Comparison of ENCODE assay signal across 18 mouse cellular contexts in genomic region chr16:62852464-62853252, GRCm38 (mm10). TPM values are rescaled to one million over a fixed set of nuclear protein-coding genes. Genes with fewer than 3 reads are reported as not detected.
DNase-seq lines count a peak whose midpoint lies in the region; ATAC-seq and TF ChIP-seq lines count a peak whose summit lies in the region.
"Had no signal": no experiment of that assay in that cellular context is flagged by ENCODE, and none has a peak within 500 bp of the region (broad histone marks: within the 10 kb centered on the region; RNA-seq: fewer than 3 reads in every experiment).

No protein-coding gene starts in this region.

- TF ChIP-seq CTCF in kidney, postnatal 0 days (IDR thresholded peaks at IDR 0.05; ENCODE audit: low read depth): peak; percentile 20; the same call in 1 of the 2 replicates
- TF ChIP-seq CTCF in CH12.LX (conservative IDR thresholded peaks at IDR 0.05 in 1 of 2, IDR thresholded peaks at IDR 0.05 in 1 of 2; ENCODE audit: low read depth in 2 of 2, low read length in 2 of 2): peak in 1 of 2 experiments; percentile 58; a peak in 2 of 4 replicates

- WGBS in kidney, postnatal 0 days: 88% methylated on average over 3 of the region's 3 CpGs
- WGBS in kidney, embryonic 16.5 days: 84% methylated on average over 3 of the region's 3 CpGs
- WGBS in hindbrain, embryonic 14.5 days: 75% methylated on average over 3 of the region's 3 CpGs

- no peak; the same call in 1 of the 2 replicates for TF ChIP-seq RAD21 in CH12.LX (IDR thresholded peaks at IDR 0.05; ENCODE audit: low read depth, low read length)

- H3K36me3 ChIP-seq in kidney, postnatal 0 days (ENCODE audit: insufficient read depth, low read length): no peaks in the 10 kb centered on the region
- H3K36me3 ChIP-seq in kidney, embryonic 16.5 days (ENCODE audit: insufficient read depth, low read length): no peaks in the 10 kb centered on the region
- no peaks in the 10 kb centered on the region for H3K36me3 ChIP-seq in CH12.LX (replicated peaks in 1 of 2; ENCODE audit: control insufficient read depth in 1 of 2, insufficient read depth in 1 of 2, low read length in 1 of 2)
- no peaks in the 10 kb centered on the region for H3K36me3 ChIP-seq in hindbrain, embryonic 14.5 days (replicated peaks; ENCODE audit: control insufficient read depth, insufficient read depth)
- H3K36me3 ChIP-seq: embryonic facial prominence, embryonic 15.5 days; forebrain, embryonic 12.5 days; hindbrain, embryonic 15.5 days; limb, embryonic 12.5 days had no signal

- dilution Hi-C loops in CH12.LX (cut with MboI; ENCODE audit: extremely low pct_ligation_motif_present, extremely low pct_unique_long_range_greater_than_20kb, low sequenced_read_pairs): no loop called here

- H3K79me2 ChIP-seq in CH12.LX (replicated peaks; ENCODE audit: control insufficient read depth, extremely low read depth, insufficient read depth, poor library complexity, severe bottlenecking): no peaks in the 10 kb centered on the region

- no peak overlapping the region for H3K4me3 ChIP-seq in kidney, postnatal 0 days (replicated peaks; ENCODE audit: low read depth, low read length)
- no peak overlapping the region for H3K4me3 ChIP-seq in kidney, embryonic 16.5 days (ENCODE audit: low read length)
- H3K4me3 ChIP-seq in CH12.LX (replicated peaks in 1 of 3; ENCODE audit: low read depth in 2 of 3, low read length in 2 of 3, poor library complexity in 1 of 3): no peak overlapping the region
- H3K4me3 ChIP-seq in hindbrain, embryonic 14.5 days (replicated peaks; ENCODE audit: low read length): no peak overlapping the region
- H3K4me3 ChIP-seq: embryonic facial prominence, embryonic 15.5 days; forebrain, embryonic 12.5 days; hindbrain, embryonic 15.5 days; limb, embryonic 12.5 days had no signal

- H3K27me3 ChIP-seq in kidney, postnatal 0 days (ENCODE audit: insufficient read depth, low read length): no peaks in the 10 kb centered on the region
- H3K27me3 ChIP-seq in kidney, embryonic 16.5 days (ENCODE audit: insufficient read depth, low read length): no peaks in the 10 kb centered on the region
- H3K27me3 ChIP-seq in CH12.LX (replicated peaks): peaks cover 4% of the 10 kb centered on the region
- no peaks in the 10 kb centered on the region for H3K27me3 ChIP-seq in hindbrain, embryonic 14.5 days (ENCODE audit: control insufficient read depth, insufficient read depth, low read length)
- H3K27me3 ChIP-seq: embryonic facial prominence, embryonic 15.5 days; forebrain, embryonic 12.5 days; limb, embryonic 12.5 days had no signal

- no peak for TF ChIP-seq EP300 in CH12.LX (IDR thresholded peaks at IDR 0.05; ENCODE audit: low read length)

- ATAC-seq in kidney, postnatal 0 days (replicated peaks; ENCODE audit: low FRiP score, low read depth): no peak
- ATAC-seq in kidney, embryonic 16.5 days (ENCODE audit: low FRiP score, low TSS enrichment): no peak
- no peak for ATAC-seq in hindbrain, embryonic 14.5 days (ENCODE audit: low FRiP score)

- in situ Hi-C loops in CH12.LX (cut with MboI; ENCODE audit: low pct_ligation_motif_present, low pct_unique_long_range_greater_than_20kb, low sequenced_read_pairs): no loop called here

- no peak overlapping the region for H3K9ac ChIP-seq in kidney, postnatal 0 days (ENCODE audit: low read depth, low read length)
- no peak overlapping the region for H3K9ac ChIP-seq in kidney, embryonic 16.5 days (replicated peaks; ENCODE audit: low read length)
- no peak overlapping the region for H3K9ac ChIP-seq in CH12.LX (ENCODE audit: insufficient read depth, low read depth)
- H3K9ac ChIP-seq in hindbrain, embryonic 14.5 days: no peak overlapping the region
- H3K9ac ChIP-seq: embryonic facial prominence, embryonic 15.5 days; forebrain, embryonic 12.5 days; hindbrain, embryonic 15.5 days; limb, embryonic 12.5 days had no signal

- H3K4me2 ChIP-seq in kidney, postnatal 0 days (ENCODE audit: low read length): no peak overlapping the region
- H3K4me2 ChIP-seq in kidney, embryonic 16.5 days (replicated peaks; ENCODE audit: low read depth, low read length): no peak overlapping the region
- no peak overlapping the region for H3K4me2 ChIP-seq in CH12.LX (ENCODE audit: insufficient read depth, low read depth, poor library complexity, severe bottlenecking)
- H3K4me2 ChIP-seq in hindbrain, embryonic 14.5 days (replicated peaks): no peak overlapping the region

- H3K9me3 ChIP-seq in kidney, postnatal 0 days (replicated peaks; ENCODE audit: low read length): no peaks in the 10 kb centered on the region
- no peaks in the 10 kb centered on the region for H3K9me3 ChIP-seq in kidney, embryonic 16.5 days (ENCODE audit: low read length)
- H3K9me3 ChIP-seq in CH12.LX (replicated peaks; ENCODE audit: low read length): no peaks in the 10 kb centered on the region
- H3K9me3 ChIP-seq in hindbrain, embryonic 14.5 days (ENCODE audit: control insufficient read depth, low read length): no peaks in the 10 kb centered on the region
- H3K9me3 ChIP-seq: embryonic facial prominence, embryonic 15.5 days; forebrain, embryonic 12.5 days; hindbrain, embryonic 15.5 days; limb, embryonic 12.5 days had no signal

- no peak for TF ChIP-seq POLR2A in CH12.LX (IDR thresholded peaks at IDR 0.05; ENCODE audit: low read depth, low read length)

- no peaks in the 10 kb centered on the region for H3K4me1 ChIP-seq in kidney, postnatal 0 days (replicated peaks; ENCODE audit: insufficient read depth, low read length)
- peaks cover 2% of the 10 kb centered on the region; the same call in 1 of the 2 replicates for H3K4me1 ChIP-seq in kidney, embryonic 16.5 days (ENCODE audit: insufficient read depth, low read length)
- H3K4me1 ChIP-seq in CH12.LX (ENCODE audit: control insufficient read depth in 1 of 2, insufficient read depth in 2 of 2): peaks cover 0 to 13% of the 10 kb centered on the region in 2 experiments; a peak in 3 of 4 replicates
- H3K4me1 ChIP-seq in hindbrain, embryonic 14.5 days (replicated peaks; ENCODE audit: control insufficient read depth, insufficient read depth, low read length): no peaks in the 10 kb centered on the region
- H3K4me1 ChIP-seq: limb, embryonic 12.5 days had no signal

- DNase-seq in kidney, postnatal 0 days (ENCODE audit: low spot score): no peak
- peak; percentile 19 for DNase-seq in 3134 (ENCODE audit: extremely low read depth, insufficient read length, low spot score)
- DNase-seq in CH12.LX (ENCODE audit: extremely low read depth): peak; percentile 29
- DNase-seq in induced T-regulatory cell, adult 2 months (ENCODE audit: low read depth): peak; percentile 47
- no peak for DNase-seq in hindbrain, embryonic 14.5 days (ENCODE audit: low spot score)
- no peak for DNase-seq in left cerebral cortex, adult 11 months (ENCODE audit: low spot score)
- DNase-seq: adrenal gland, postnatal 25 days; cerebellum, postnatal 14 days; heart, adult 11 months; kidney, postnatal 14 days; lung, adult 2 months had no signal

- no peak overlapping the region for H3K27ac ChIP-seq in kidney, postnatal 0 days
- no peak overlapping the region for H3K27ac ChIP-seq in kidney, embryonic 16.5 days (ENCODE audit: low read length)
- no peak overlapping the region for H3K27ac ChIP-seq in CH12.LX (ENCODE audit: insufficient read depth, low read depth)
- no peak overlapping the region for H3K27ac ChIP-seq in hindbrain, embryonic 14.5 days
- H3K27ac ChIP-seq: forebrain, embryonic 12.5 days; hindbrain, embryonic 15.5 days; limb, embryonic 12.5 days had no signal

TF ChIP-seq in CH12.LX, 34 proteins besides CTCF, POLR2A, EP300 and RAD21:
- 0 out of 2 replicates have a peak, but pooled peaks have one; percentile 58 for TF ChIP-seq TBP (conservative IDR thresholded peaks at IDR 0.05; ENCODE audit: low read depth, low read length)
- TF ChIP-seq E2F4 (IDR thresholded peaks at IDR 0.05; ENCODE audit: insufficient replicate concordance, low read depth, low read length): no peak

RNA-seq across cellular contexts. Expression of gene Pros1, which starts 1.4 kb away (rescaled TPM):
- polyA plus RNA-seq in kidney, postnatal 0 days (2015; fragmentation: Nextera tagmentation; extraction: Ambion mirVana): 41.4 and 41.5 TPM in 2 replicates
- 34.7 and 37.9 TPM in 2 replicates for polyA plus RNA-seq in kidney, embryonic 16.5 days (2015; fragmentation: Nextera tagmentation; extraction: Ambion mirVana)
- total RNA-seq in CH12.LX (2012; rRNA removed) (8.4 and 9.7 TPM in 2 replicates), CH12.LX (2014; rRNA removed) (1.3 and 2.3 TPM in 2 replicates)
- polyA plus RNA-seq in CH12.LX (2012; ENCODE audit: insufficient read length, low read depth): 1.6 and 1.8 TPM in 2 replicates
- 12.4 and 13.1 TPM in 2 replicates for polyA plus RNA-seq in hindbrain, embryonic 14.5 days (2014; fragmentation: Nextera tagmentation; extraction: Ambion mirVana)

RNA-seq across cellular contexts. Expression of gene Arl13b, which starts 5.8 kb away (rescaled TPM):
- polyA plus RNA-seq in kidney, postnatal 0 days (2015; fragmentation: Nextera tagmentation; extraction: Ambion mirVana): 18.9 and 21.3 TPM in 2 replicates
- 19.2 and 20.8 TPM in 2 replicates for polyA plus RNA-seq in kidney, embryonic 16.5 days (2015; fragmentation: Nextera tagmentation; extraction: Ambion mirVana)
- 7.2 and 10.9 TPM in 2 replicates for total RNA-seq in CH12.LX (2012; rRNA removed)
- 14.5 and 14.9 TPM in 2 replicates for total RNA-seq in CH12.LX (2014; rRNA removed)
- polyA plus RNA-seq in CH12.LX (2012; ENCODE audit: insufficient read length, low read depth): 9.3 and 9.8 TPM in 2 replicates
- 16.0 and 17.9 TPM in 2 replicates for polyA plus RNA-seq in hindbrain, embryonic 14.5 days (2014; fragmentation: Nextera tagmentation; extraction: Ambion mirVana)

RNA-seq across cellular contexts. Expression of gene Stx19, which starts 38.2 kb away (rescaled TPM):
- 0.16 and 0.23 TPM in 2 replicates for polyA plus RNA-seq in kidney, postnatal 0 days (2015; fragmentation: Nextera tagmentation; extraction: Ambion mirVana)
- polyA plus RNA-seq in kidney, embryonic 16.5 days (2015; fragmentation: Nextera tagmentation; extraction: Ambion mirVana): 0.37 and 0.48 TPM in 2 replicates
- not detected in 2 replicates for total RNA-seq in CH12.LX (2012; rRNA removed)
- total RNA-seq in CH12.LX (2014; rRNA removed): not detected in 2 replicates
- polyA plus RNA-seq in CH12.LX (2012; ENCODE audit: insufficient read length, low read depth): 0.08 and 0.11 TPM in 2 replicates
- 0.32 and 0.33 TPM in 2 replicates for polyA plus RNA-seq in hindbrain, embryonic 14.5 days (2014; fragmentation: Nextera tagmentation; extraction: Ambion mirVana)
- total RNA-seq: adrenal gland, postnatal 25 days; gastrocnemius, adult 18-20 months; layer of hippocampus, postnatal 14 days had no signal

Comparison
In these comparisons a context has a peak if more than half of its experiments do, and no peak if none do; other contexts are left out.
1. DNase-seq: peak in 3134 (single experiment), CH12.LX (single experiment) and induced T-regulatory cell, adult 2 months (single experiment); none in kidney, postnatal 0 days (single experiment), hindbrain, embryonic 14.5 days (single experiment) and left cerebral cortex, adult 11 months (single experiment).